Mouse (Mus musculus) kidney, adult 2 months (tissue): Measurements from ENCODE around the gene Cd244a.

Experiments
- CTCF ChIP-seq: fragments of 200-500 bp; conservative IDR thresholded peaks from 2 replicates; pipeline ENCODE4 v1.5.1; 2011; ENCODE audit warnings: low read depth, mild to moderate bottlenecking, control low read depth, low read length, moderate library complexity, mixed read lengths; ENCODE audit not compliant: insufficient read depth, insufficient read length
- POLR2A ChIP-seq: fragments of 200-500 bp; IDR thresholded peaks from one replicate; pipeline ENCODE4 v1.6.1; 2011; ENCODE audit warnings: low read depth, low read length, control low read depth

DNA sequence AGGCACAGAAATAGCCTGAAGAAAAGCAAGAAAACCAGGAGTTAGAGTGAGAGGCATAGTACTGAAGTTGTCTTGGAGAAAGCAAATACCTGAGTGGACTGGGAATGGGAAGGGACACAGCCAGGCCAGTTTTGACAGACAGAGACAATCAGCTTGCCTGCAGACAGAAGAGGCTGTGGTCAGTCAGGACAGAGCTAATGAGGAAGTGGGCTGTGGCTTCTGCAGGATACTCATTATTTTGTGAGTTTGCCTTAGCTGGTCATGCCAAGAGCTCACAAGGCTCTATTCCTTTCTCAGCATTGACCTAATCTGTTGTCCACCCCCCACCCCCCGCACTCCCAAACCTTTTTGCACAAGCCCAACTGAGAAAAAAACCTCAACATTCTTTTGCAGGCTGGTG lies 2.2 kb downstream of the Cd244a start:
- no peak for TF ChIP-seq POLR2A
- no peak for TF ChIP-seq CTCF
